Mouse (Mus musculus) adrenal gland, postnatal 10 days (tissue): ENCODE data around the gene Pald1. TPM values are rescaled to one million over a fixed set of nuclear protein-coding genes. Genes with fewer than 3 reads are reported as not detected.

ENCODE experiments used
- DNase-seq: peaks from one replicate; pipeline ENCODE4 v3.0.0; 2021; ENCODE audit warnings: mixed read lengths
- total RNA-seq, 2 experiments: library from RNA; stranded (reverse); gene quantifications; 2 replicates each; pipeline ENCODE4 v1.2.3; 2021

The Pald1 gene
- total RNA-seq, 2 experiments from 2014 or later, result 53.0 to 66.0 TPM

DNA sequence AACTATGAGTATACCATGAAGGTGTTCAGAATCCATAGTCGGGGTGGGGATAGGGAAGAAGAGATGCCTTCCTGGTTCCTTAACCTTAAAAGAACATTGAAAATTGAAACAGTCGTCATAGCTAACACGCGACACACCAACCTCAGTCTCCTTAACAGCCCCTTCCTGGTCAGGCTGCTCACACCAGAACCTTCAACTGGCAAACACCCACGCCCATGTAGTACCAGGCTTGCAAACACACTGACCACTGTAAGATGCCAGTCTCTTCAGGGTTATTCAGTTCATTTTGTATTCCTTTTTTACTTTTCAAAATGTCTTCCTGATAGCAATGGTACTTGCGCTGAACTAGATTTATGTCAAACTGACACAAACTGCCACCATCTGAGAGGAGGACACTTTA is 106.3 kb downstream of the Pald1 start:
- DNase-seq, result no peak

DNA sequence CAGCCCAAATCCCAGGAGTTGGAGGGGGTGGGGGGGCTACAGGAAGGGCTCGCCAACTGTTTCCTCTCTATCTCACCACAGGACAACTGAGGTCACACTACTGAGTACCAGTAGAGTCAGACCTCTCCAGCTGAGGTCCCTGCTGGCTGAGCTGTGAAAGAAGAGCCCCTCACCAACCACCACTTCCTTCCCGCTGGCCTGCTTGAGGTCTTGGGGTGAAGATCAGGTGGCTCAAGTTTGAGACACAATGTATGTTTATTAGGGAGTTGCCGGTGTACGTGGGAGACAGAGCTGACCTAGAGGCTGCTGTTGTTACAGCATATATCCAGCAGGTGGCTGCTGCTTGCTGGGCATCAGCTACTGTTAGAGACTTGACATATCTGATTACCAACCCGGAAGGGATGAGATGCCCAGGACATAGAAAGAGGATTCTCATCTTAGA is 107.6 kb downstream of the Pald1 start:
- peak; percentile 53 for DNase-seq

DNA sequence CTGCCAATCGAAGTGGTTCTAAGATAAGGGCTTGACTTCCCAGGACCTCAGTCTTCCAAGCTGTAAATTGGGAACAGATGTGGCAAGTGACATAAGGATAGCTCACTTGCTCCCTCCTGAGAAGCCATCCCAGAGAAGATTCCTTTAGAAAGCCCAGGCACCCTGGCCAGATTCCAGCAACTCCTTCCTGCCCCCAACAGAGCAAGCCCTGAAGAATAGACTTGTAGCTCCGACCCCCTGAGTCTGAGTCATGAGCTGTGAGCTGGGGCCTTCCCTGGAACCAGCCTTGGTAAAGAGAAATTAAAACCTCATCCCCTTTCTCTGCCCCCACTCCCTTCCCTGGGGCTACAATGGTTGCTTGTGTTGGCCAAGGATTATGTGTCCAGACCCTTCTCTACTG is 108.8 kb downstream of the Pald1 start:
- DNase-seq, result no peak

DNA sequence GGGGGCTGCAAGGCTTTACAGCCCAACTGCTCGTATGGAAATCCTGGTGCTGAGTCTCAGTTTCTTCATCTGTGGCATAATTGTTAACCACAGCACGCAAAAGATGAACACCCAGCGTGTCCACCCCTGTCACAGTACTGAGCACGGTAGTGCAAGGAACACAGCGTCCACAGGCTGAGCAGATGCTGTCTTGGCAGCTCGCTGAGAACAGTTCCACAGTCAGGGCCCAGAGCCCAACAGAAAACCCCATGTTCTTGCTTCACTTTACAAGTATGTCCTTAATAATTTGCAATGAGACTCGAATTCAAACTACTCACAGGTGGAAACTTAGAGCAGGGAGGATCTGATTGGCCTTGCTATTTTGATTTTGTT is 109.5 kb downstream of the Pald1 start:
- no peak for DNase-seq

DNA sequence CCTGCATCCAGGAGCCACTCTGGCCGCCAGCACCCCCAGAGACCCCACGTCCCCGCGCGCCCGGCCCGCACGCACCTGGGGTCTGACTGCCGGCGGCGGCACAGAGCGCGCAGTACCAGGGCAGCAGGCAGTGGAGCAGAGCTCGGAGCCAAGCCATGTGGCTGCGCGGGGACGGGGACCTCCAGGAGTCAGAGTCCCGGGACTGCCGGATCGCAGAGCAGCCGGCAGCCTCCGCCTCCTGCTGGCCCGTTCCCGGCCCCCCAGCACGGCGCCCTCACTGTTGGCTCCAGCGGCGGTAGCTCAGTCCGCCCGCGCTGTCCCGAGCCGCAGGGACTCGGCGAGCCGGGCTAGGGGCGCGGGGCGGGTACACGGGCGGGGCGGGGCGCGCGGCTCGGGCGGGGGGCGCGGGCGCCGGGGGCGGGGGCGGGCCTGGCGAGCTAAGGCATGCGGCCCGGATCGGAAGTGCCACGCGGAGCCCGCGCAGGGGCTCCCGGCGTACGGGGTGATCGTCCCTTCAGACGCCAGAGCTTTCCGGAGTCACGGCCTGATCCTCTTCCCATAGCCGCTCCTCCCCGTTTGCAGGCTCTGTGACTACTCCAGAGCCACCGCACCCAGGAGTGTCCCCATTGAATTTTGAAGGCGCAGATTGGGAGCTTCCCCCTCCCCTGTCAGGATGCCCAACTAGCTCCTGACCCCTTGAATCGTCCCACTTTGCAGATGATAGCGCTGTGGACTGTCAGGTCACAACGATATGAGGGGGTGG is 110.1 kb downstream of the Pald1 start, which contains the start of gene Adamts14:
Gene Adamts14 (minus strand): TSS at position 358 of the 763 bp plus-strand sequence.
- peak; percentile 65 for DNase-seq

DNA sequence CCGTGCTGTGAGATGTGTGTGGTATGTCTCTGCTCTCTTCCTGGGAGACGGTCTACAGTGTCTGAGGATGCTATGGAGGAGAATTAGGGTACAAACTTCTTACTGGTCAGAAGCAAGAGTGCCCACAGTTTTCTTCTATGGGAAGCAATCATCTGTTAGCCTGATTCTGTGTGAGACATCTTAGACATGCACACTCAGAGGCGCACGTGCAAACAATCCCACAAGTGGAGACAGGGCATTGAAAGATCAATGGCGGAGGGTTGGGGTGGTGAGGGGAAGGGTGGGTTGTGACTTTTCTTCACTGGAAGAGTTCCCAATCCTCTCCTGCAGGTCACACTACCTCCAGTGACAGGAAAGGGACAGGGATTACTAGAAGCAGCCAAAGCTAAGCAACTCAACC is 110.7 kb downstream of the Pald1 start:
- no peak for DNase-seq

DNA sequence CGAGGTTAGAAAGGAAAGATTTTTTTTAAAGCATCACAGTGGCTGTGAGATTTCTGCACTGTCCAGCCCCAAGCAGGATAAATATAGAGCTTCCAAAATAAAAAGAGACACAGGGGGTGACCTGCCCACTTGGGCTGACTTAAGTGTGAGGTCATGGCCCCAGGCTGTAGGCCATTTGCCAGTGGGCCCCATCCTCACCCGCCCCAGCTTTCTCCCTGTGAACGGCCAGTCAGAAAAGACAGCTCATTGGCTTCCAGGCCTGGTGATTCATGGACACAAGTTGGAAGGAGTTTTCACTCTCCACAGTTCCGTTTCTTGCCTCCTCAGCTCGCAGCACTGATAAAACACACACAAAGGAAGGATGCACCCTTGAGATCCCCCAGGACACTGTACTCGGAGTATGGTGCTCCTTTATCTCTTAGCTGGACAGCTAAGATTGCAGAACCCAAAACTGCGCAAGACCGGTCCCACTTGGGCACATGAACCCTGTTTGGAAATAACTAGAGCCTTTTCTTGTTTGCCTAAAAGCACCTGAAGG is 111.2 kb downstream of the Pald1 start:
- no peak for DNase-seq

Other genes starting within 250 kb of the Pald1 start
- gene Sgpl1, start 235.8 kb downstream of the Pald1 start, total RNA-seq, result 10 to 100 TPM; 56.8 to 66.6 TPM
- not detected for gene Tbata, start 211.6 kb downstream of the Pald1 start, total RNA-seq
- gene Adamts14, start 110.1 kb downstream of the Pald1 start, total RNA-seq, result 1 to 10 TPM; 3.7 to 4.3 TPM
- under 1 TPM; 0.12 to 0.18 TPM for gene Prf1, start 85.7 kb downstream of the Pald1 start, total RNA-seq
- under 1 TPM in 1 of 2 experiments, not detected in 1; 0.36 TPM for gene Nodal, start 34.4 kb upstream of the Pald1 start, total RNA-seq
- 100 to 1,000 TPM; 116 to 127 TPM for gene Eif4ebp2, start 69.1 kb upstream of the Pald1 start, total RNA-seq
- gene Lrrc20, start 92.3 kb upstream of the Pald1 start, total RNA-seq, result 10 to 100 TPM; 10.8 to 13.6 TPM
- gene Npffr1, start 212.0 kb upstream of the Pald1 start, total RNA-seq, result under 1 TPM; 0.24 to 0.33 TPM